Mouse (Mus musculus) monocyte, adult 2 months (primary cell): ENCODE measurements at regions not wholly inside any gene's neighbourhood (a gene's known extent, or its start where the extent isn't known, plus 50 kb on each side); places are given as distances from the start of the nearest gene placed in this dataset.
"Not testable (repeated sequence)": the region's sequence is repeated elsewhere in the genome, so short reads cannot be mapped to it uniquely, and the experiment has no call there.

Experiments
- DNase-seq, 2 experiments: peaks; one replicate each; pipeline ENCODE4 v3.0.0; 2022; ENCODE audit warnings: low spot score in 2 of 2, low read depth in 1 of 2

DNA sequence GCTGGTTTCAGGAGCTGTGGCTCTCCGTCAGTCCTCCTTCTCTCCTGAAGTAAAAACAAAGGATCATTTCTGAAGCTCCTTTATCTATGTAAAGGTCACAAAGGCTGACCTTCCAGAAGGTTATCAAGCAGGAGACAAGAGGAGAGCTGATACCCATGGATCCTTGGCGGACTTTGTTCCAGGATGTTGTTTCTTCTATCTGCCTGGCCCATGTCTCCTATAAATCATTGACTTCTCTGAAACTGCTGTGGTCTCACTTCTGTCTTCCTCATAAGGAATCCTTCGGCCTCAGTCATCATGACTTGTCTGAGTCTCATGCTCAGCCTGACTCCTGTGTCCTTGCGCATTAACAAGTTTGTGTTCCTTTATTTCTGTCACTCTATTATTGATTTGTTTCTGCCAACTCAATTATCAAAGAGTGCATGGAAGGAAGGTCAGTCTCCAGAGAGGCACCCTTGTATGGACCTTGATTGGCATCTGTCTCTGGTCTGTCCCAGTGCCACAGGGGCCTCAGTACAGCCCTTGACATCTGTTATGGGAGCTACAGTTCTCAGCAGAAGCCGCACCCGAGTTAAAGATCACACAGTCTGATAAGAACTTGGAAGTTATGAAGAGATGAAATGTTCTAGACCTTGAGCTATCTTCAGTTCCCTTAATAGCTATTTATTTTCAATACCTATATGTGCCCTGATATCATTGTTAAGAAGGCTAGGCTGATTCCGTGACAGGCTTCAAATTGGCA lies 53.2 kb upstream of the Dazl start:
- DNase-seq: no peak

GRCm38 (mm10) chr17:50353818-50354217 lies 60.4 kb upstream of the Dazl start:
- not testable (repeated sequence) for DNase-seq

GRCm38 (mm10) chr17:50354357-50354756 lies 60.9 kb upstream of the Dazl start:
- DNase-seq: no peak

- no peak for DNase-seq
Measured at GRCm38 (mm10) chr17:50361657-50362233, 68.3 kb upstream of the Dazl start.

DNA sequence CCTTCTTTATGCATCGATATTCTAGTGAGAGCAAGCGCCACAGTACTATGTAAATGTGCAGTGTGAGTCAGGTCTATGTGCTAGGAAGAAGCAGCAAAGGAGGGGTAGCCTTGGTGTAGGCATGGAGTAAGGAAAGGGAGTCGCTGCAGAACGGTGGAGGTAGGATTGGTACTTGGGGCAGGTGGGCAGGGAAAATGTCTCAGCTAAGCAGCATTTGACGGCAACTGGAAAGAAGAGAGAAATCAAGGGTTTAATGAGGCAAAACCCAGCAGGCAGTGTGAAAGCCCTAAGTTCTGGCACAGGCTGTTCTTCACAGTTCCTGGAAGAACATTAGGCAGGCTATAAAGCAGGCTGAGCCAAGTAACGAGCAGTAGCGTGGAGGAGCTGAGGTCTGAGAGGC lies 72.0 kb upstream of the Dazl start:
- no peak for DNase-seq

DNA sequence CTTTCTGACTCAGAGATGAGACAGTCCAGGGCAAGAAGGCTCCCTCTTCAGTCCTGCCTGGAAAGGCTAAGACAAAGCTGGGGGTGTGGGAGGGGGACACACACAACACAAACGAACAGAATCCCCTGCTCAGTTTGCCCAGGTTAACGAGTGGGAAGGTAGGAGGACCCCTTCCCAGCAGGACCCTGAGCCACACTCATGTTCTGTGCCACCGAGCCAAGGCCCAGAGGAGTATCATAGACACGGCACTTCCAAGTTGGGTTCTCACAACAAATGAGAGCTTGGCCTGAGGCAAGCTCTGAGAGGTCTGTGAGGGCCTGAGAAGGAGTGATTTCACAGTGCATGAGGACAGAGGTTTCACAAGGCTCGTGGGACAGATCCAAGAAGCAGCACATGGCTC lies 72.7 kb upstream of the Dazl start:
- DNase-seq: no peak

DNA sequence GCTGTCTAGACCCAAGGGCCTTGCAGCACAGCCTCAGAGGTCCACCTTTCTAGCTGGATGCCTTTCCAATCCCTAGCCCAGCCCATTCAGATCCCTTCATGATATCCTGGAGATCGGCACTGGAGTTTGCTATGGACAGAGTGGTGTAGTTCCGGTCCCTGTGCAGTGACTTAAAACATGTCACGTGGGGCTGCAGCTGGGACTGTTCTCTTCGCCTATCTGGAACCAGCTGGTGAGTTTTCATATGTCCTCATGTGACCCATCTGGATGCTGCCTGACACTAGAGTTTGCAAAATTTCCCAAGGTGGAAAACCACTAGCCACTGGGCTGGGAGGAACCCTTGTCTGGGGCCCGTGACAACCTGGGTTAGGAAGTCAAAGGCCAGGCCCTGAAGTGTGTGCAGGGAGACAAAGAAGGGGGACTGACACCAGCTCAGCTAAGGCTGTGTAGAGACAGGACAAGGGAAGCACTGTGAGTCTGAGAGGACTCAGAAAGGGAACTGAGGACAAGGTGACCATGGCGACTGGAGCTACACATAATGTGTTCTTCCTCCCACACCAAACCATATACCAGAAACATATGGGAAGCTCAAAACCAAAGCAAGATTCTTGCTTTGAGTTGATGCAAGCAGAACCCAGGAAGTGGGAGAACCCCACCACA lies 75.9 kb upstream of the Dazl start:
- DNase-seq: peak in 1 of 2 experiments; percentile 10

DNA sequence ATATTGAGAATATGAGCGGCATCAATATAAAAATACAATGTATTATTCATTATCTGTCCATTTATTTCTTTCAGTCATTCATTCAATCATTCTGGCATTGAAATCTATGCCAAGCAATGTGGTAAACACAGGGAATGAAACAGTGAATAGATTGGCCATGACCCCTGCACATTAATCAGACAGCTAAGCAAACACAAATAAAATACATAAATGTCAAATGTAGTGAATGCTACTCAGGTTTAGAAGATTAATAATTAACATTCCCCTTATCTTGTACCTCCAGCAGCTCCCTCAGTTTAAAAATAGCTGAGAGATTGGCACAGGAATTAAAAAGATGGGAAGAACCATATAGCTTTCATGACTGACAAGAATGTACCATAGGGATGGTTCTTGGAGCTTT lies 77.0 kb upstream of the Dazl start:
- DNase-seq: no peak

DNA sequence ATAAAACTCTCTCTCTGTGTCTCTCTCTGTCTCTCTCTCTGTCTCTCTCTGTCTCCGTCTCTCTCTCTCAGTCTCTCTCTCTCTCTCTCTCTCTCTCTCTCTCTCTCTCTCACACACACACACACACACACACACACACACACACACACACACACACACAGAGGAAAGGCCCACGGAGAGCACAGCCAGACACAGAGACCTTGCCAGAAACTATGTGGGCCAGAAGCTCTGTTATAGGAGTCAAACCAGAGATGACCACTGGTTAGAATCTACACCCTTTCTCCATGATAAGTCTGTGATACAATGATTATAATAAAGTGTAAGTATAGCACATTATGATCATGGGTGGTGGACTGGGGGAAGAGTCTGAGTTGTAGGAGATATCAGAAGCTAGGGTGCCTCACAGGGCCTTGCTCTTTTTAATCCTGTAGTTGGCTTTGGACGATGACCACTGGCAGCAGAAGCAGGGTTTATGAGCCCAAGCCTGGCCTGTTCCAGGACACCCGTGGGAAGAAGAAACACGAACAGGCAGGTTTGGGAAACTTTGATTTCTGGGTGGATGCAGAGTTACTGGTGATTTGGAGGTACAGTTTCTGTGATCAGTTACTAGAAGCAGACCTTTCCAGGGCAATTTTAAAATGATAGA lies 80.2 kb upstream of the Dazl start:
- DNase-seq: no peak

DNA sequence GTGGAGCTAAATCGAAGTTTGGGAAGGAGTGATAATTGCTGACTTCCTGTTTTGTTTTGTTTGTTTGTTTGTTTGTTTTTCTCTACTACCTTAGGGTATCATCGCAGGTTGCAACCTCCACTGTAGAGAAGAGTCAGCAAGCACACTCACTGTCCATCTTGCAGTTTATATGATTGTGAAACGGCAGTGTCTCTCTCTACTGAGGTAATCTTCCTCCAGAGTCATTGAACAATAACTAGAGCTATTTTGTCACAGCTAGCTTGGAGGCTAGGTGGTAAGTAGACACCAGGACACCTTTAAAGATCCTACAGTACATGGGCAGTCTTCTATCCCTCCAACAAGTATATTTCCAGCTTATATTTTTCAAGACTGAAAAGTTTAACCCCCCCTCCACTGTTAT lies 82.0 kb upstream of the Dazl start:
- DNase-seq: no peak

DNA sequence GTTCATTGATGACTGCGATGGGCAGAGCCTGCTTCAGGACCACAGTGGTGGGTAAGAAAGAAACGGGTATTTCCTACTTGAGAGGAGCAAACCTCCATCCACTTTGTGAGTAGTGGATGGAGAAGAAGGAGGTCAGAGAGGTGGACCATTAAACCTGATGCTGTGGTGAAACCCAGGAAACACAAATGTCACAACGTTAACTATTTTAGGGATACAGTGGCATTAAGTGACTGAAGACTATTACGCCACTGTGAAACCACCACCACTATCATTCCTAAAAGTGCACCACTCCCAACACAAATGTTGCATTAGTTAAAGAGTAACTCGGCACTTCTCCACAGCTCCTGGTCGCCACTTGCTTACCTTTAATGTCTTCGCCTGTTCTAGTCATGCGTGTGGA lies 83.3 kb upstream of the Dazl start:
- DNase-seq: no peak

GRCm38 (mm10) chr17:50378141-50378727 lies 84.8 kb upstream of the Dazl start:
- no peak for DNase-seq

DNA sequence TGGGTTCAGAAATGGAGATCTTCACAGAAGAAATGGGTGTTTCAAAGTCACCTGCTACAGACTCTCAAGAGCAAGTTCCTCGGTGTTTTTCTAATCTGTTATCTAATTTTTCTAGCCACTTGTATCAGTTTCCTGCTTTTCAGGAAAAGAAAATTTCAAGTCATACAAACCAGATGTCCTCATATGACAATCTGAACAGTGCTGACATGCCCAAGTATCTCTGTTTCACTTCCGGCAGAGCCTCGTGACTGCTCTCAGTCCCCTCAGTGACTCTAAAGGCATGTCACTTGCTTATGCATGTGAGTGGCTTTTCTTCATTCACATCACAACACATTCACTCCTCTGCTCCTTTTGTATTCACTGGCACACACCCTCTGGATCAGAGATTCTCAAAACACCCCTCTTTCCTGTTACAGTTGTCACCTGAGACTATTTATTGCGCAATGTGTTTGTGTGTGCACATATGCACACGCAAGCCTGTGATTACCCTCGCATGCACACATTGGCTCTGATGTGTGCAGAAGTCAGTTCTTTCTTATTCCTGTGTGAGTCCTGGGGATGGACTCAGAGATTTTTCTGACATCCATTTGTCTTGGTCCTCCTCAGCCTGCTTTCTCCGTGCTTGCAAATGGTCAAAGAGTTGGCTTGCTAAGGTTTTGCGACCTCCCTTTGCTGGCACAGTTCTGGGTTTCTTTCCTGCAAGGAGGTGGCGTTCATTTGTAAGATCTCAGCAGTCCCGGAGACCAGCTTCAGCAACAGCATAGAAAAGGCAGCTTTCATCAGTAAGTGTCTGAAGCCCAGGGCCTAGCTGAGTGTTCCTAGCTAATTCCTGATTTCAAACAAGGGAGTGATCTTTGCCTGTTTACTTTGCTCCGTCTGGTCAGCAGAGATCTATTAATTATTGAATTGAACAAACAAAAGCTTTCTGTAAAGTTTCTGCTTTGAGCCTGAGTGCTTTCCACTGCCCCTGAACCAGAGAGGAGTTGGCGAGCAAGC lies 95.6 kb upstream of the Dazl start:
- no peak for DNase-seq

DNA sequence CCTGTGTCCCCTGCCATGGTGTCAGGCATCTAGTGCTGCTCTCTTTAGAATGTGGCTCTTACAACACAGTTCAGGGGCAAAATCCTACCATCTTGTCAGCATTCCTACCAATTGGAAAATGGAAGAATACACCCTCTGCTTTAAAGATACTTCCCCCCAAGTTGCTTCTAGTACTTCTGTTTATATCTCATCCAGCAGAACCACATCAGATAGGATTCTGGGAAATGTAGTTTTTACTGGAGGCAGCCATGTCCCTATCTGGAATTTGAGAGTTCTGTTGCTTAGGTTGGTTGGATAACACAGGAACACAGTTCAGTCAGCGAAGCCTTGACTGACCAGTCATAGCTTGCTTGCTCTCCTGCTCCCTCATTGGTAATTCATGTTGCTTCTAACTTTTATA lies 96.7 kb upstream of the Dazl start:
- DNase-seq: no peak

GRCm38 (mm10) chr17:50391207-50391606 lies 97.8 kb upstream of the Dazl start:
- DNase-seq: no peak

GRCm38 (mm10) chr17:50391996-50392395 lies 98.6 kb upstream of the Dazl start:
- no peak for DNase-seq

DNA sequence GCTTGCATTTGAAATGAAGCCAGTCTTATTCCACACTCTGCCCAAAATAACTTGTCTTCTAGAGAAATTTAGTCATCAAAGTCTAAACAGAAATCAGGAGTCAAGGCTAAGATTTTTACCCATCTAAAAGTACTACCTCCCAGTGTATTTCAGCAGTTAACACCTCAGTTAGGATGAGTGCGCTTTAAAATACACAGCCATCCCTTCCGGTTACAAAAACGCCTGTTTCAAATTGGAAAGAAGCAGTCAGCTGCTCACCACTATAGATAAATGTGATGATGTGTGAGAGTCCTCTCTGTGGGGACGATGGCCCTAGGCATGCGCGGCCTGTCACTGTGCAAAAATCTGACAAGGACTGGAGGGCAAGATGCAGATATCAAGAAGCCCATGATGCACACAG lies 99.0 kb upstream of the Dazl start:
- no peak for DNase-seq

GRCm38 (mm10) chr17:50392966-50393365 lies 99.5 kb upstream of the Dazl start:
- no peak for DNase-seq

DNA sequence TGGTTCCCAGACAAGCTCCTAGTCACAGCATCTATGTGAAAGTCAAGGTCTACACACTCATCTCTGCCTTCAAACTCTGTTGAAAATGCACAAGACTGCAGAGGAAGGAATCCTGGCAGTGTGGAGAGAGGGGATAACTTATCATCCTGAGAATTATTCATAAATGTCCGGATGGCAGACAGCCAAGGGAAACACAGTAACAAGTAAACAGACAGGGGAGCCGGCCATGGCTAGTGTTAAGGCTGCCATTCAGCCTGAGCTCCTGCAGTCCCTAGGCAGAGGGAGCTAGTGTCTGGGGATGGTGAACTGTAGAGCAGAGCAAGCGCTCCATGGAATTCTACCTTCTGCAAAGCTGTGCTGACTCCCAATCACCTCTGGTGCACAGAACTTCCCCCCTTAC lies 100.3 kb upstream of the Dazl start:
- no peak for DNase-seq

DNA sequence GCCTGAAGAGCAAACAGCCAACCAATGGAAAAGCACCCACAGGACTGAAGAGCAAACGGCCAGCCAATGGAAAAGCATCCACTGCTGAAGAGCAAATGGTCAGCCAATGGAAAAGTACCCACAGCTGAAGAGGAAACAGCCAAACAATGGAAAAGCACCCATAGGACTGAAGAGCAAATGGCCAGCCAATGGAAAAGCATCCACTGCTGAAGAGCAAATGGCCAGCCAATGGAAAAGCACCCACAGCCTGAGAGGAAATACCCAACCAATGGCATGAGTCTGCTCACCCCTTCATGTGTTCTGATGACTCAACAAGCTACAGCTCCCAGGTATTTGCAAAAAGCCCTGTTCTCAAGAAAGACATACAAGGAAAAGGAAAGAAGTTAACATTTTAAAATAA lies 101.4 kb upstream of the Dazl start:
- DNase-seq: no peak

- no peak for DNase-seq
Measured at GRCm38 (mm10) chr17:50395669-50396068, 102.2 kb upstream of the Dazl start.
